Mouse (Mus musculus) liver, adult 2 months (tissue): ENCODE data around the gene Ms4a12. TPM values are rescaled to one million over a fixed set of nuclear protein-coding genes. Genes with fewer than 3 reads are reported as not detected.

Source experiments
- DNase-seq: peaks from one replicate; pipeline ENCODE4 v3.0.0-alpha.2; 2011; ENCODE audit warnings: low read depth, low spot score; ENCODE audit errors: extremely low read depth
- H3K27ac ChIP-seq: fragments of 200-500 bp; replicated peaks from 2 replicates; pipeline ENCODE4 v1.5.1; 2012; ENCODE audit warnings: low read depth, mild to moderate bottlenecking, control low read depth, inconsistent platforms, low read length; ENCODE audit not compliant: insufficient read depth
- H3K27me3 ChIP-seq: fragments of 200-500 bp; 2 replicates; pipeline ENCODE4 v1.6.1; 2012; ENCODE audit warnings: mild to moderate bottlenecking, moderate library complexity, low read length, inconsistent platforms; ENCODE audit not compliant: control insufficient read depth, insufficient read depth
- H3K36me3 ChIP-seq: fragments of 200-500 bp; 2 replicates; pipeline ENCODE4 v1.6.1; 2012; ENCODE audit warnings: low read length, inconsistent platforms; ENCODE audit not compliant: control insufficient read depth, insufficient read depth
- H3K4me1 ChIP-seq: fragments of 200-500 bp; 2 replicates; pipeline ENCODE4 v1.6.1; 2011; ENCODE audit warnings: low read length; ENCODE audit not compliant: control insufficient read depth, insufficient read depth
- H3K4me3 ChIP-seq: fragments of 200-500 bp; 2 replicates; pipeline ENCODE4 v1.5.1; 2011; ENCODE audit warnings: low read depth, mild to moderate bottlenecking, control low read depth, low read length, moderate library complexity; ENCODE audit not compliant: insufficient read depth
- H3K79me2 ChIP-seq: fragments of 200-500 bp; 2 replicates; pipeline ENCODE4 v1.6.1; 2012; ENCODE audit warnings: inconsistent platforms, mild to moderate bottlenecking, low read length, moderate library complexity; ENCODE audit not compliant: control insufficient read depth, insufficient read depth
- H3K9ac ChIP-seq: fragments of 200-500 bp; 2 replicates; pipeline ENCODE4 v1.6.1; 2012; ENCODE audit warnings: low read depth, mild to moderate bottlenecking, control low read depth, inconsistent platforms, low read length
- CTCF ChIP-seq: fragments of 200-500 bp; IDR thresholded peaks from 2 replicates; pipeline ENCODE4 v1.5.1; 2011; ENCODE audit warnings: low read depth, low read length, control low read depth
- POLR2A ChIP-seq: fragments of 200-500 bp; IDR thresholded peaks from 2 replicates; pipeline ENCODE4 v1.6.1; 2011; ENCODE audit warnings: low read length, control low read depth; ENCODE audit not compliant: insufficient read depth; ENCODE audit errors: extremely low read depth
- WGBS: fragments of 180-500 bp; shearing (Covaris S2); methylation state at CpG from one replicate; pipeline ENCODE4 v1.1.7; 2018; 5-methylcytosine and 5-hydroxymethylcytosine counted together
- polyA plus RNA-seq: library from polyadenylated mRNA; depleted of rRNA; stranded (reverse); fragments of >200 nt; gene quantifications from 2 replicates; pipeline ENCODE4 v1.2.3, GENCODE M21; 2012; rRNA removed
- total RNA-seq: library from RNA; depleted of rRNA; stranded (reverse); fragments of >200 nt; gene quantifications from 2 replicates; pipeline ENCODE4 v1.2.3, GENCODE M21; 2014; rRNA removed

The Ms4a12 gene
- total and polyA plus RNA-seq, 2 experiments, result not detected

DNA sequence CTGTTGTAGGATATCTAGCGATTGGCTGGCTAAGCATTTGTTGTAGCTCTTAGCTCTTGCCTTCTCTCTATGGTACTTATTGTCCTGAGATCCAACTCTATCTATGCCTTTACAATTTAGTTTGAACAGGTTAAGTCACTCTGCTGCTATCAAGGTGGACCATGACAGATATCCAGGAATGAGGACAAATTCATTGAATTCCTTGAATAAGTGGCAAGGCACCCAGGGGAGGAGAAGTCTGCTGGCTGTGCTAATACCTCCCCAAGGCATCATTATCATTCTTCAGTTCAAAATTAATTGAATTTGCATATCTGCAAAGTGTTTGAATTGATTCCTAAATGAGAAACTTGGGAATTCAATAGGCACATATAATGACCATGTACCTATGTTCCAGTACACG lies 54.8 kb downstream of the Ms4a12 start:
- H3K4me1 ChIP-seq, result no peaks in the 10 kb centered on the region
- H3K79me2 ChIP-seq, result no peaks in the 10 kb centered on the region
- no peak overlapping the region for H3K9ac ChIP-seq
- no peak overlapping the region for H3K4me3 ChIP-seq
- TF ChIP-seq POLR2A, result no peak
- DNase-seq, result no peak
- H3K27ac ChIP-seq, result no peak overlapping the region
- H3K27me3 ChIP-seq, result no peaks in the 10 kb centered on the region
- no peaks in the 10 kb centered on the region for H3K36me3 ChIP-seq
- WGBS, result 77% methylated on average over 2 of the region's 2 CpGs

DNA sequence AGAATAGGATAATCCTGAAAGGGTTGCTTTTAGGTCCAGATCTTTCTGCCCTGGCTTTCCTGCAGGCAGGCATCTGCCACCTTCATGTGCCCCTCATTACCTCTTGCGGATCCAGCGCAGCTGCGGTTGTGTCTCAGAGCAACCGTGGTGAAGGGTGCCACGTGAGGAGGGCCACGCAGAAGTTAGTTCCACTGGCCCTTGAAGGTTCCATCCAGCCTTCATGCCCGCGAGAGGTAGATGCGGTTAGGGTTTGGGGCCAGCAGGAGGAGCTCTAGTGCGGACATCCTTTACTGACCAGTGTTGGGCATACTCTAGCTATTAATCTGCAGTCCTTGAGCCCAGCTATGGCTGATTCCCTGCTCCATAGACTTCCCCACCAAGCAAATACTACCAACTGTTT lies 67.1 kb downstream of the Ms4a12 start, which contains the start of gene 1700025F22Rik:
TSS of gene 1700025F22Rik (minus strand) at position 149 of the 400 bp plus-strand sequence.
- H3K79me2 ChIP-seq, result no peaks in the 10 kb centered on the region
- H3K4me1 ChIP-seq, result no peaks in the 10 kb centered on the region
- no peaks in the 10 kb centered on the region for H3K27me3 ChIP-seq
- DNase-seq, result peak; percentile 13
- WGBS, result 27% methylated on average over 10 of the region's 10 CpGs
- H3K4me3 ChIP-seq, result no peak within 1 kb of the TSS
- H3K27ac ChIP-seq, result no peak within 1 kb of the TSS
- no peak within 1 kb of the TSS for H3K9ac ChIP-seq
- TF ChIP-seq CTCF (peak; percentile 77), POLR2A (no peak)
- H3K36me3 ChIP-seq, result no peaks in the 10 kb centered on the region

Other genes with a start within 250 kb of the Ms4a12 start
- gene Ms4a15, start 239.2 kb downstream of the Ms4a12 start, total RNA-seq, result not detected in 2 replicates
- not detected in 2 replicates for gene Ms4a15, start 239.2 kb downstream of the Ms4a12 start, polyA plus RNA-seq
- gene Ms4a18, start 214.4 kb downstream of the Ms4a12 start, total RNA-seq, result not detected in 2 replicates
- gene Ms4a18, start 214.4 kb downstream of the Ms4a12 start, polyA plus RNA-seq, result not detected in 2 replicates
- 0.83 and 1.7 TPM in 2 replicates for gene Ms4a8a, start 151.3 kb downstream of the Ms4a12 start, total RNA-seq
- 0.78 and 1.9 TPM in 2 replicates for gene Ms4a8a, start 151.3 kb downstream of the Ms4a12 start, polyA plus RNA-seq
- not detected in 2 replicates for gene 1700017D01Rik, start 101.6 kb downstream of the Ms4a12 start, total RNA-seq
- not detected in 2 replicates for gene 1700017D01Rik, start 101.6 kb downstream of the Ms4a12 start, polyA plus RNA-seq
- not detected in 2 replicates for gene 1700025F22Rik, start 67.1 kb downstream of the Ms4a12 start, total RNA-seq
- gene 1700025F22Rik, start 67.1 kb downstream of the Ms4a12 start, polyA plus RNA-seq, result not detected in 2 replicates
- not detected in 2 replicates for gene Ms4a13, start 35.7 kb downstream of the Ms4a12 start, total RNA-seq
- not detected in 2 replicates for gene Ms4a13, start 35.7 kb downstream of the Ms4a12 start, polyA plus RNA-seq
- gene Ms4a1, start 33.8 kb upstream of the Ms4a12 start, total RNA-seq, result 0.74 and 1.7 TPM in 2 replicates
- 0.07 and 0.20 TPM in 2 replicates for gene Ms4a1, start 33.8 kb upstream of the Ms4a12 start, polyA plus RNA-seq
- not detected in 2 replicates for gene Ms4a5, start 51.4 kb upstream of the Ms4a12 start, total RNA-seq
- gene Ms4a5, start 51.4 kb upstream of the Ms4a12 start, polyA plus RNA-seq, result not detected in 2 replicates
- gene Ms4a14, start 82.0 kb upstream of the Ms4a12 start, total RNA-seq, result 0.07 TPM in 1 of 2 replicates, not detected in the other
- gene Ms4a14, start 82.0 kb upstream of the Ms4a12 start, polyA plus RNA-seq, result not detected in 2 replicates
- gene Ms4a7, start 103.7 kb upstream of the Ms4a12 start, total RNA-seq, result 1.3 TPM in 2 replicates
- gene Ms4a7, start 103.7 kb upstream of the Ms4a12 start, polyA plus RNA-seq, result 0.21 and 0.35 TPM in 2 replicates
- gene Ms4a4a, start 143.1 kb upstream of the Ms4a12 start, total RNA-seq, result 0.28 TPM in 1 of 2 replicates, not detected in the other
- not detected in 2 replicates for gene Ms4a4a, start 143.1 kb upstream of the Ms4a12 start, polyA plus RNA-seq
- 0.74 and 1.3 TPM in 2 replicates for gene Ms4a4c, start 172.3 kb upstream of the Ms4a12 start, total RNA-seq
- gene Ms4a4c, start 172.3 kb upstream of the Ms4a12 start, polyA plus RNA-seq, result 0.26 TPM in 1 of 2 replicates, not detected in the other
- gene Ms4a4b, start 211.1 kb upstream of the Ms4a12 start, total RNA-seq, result 0.65 and 1.1 TPM in 2 replicates
- gene Ms4a4b, start 211.1 kb upstream of the Ms4a12 start, polyA plus RNA-seq, result 0.96 and 1.9 TPM in 2 replicates
- 5.6 and 6.6 TPM in 2 replicates for gene Ms4a6c, start 236.9 kb upstream of the Ms4a12 start, total RNA-seq
- gene Ms4a6c, start 236.9 kb upstream of the Ms4a12 start, polyA plus RNA-seq, result 1.0 and 1.8 TPM in 2 replicates